Mouse (Mus musculus): ENCODE measurements at regions not wholly inside any gene's neighbourhood (a gene's known extent, or its start where the extent isn't known, plus 50 kb on each side); places are given as distances from the start of the nearest gene placed in this dataset.

- Histone ChIP-seq H3K27ac (ENCODE audit: low read length) (no peak overlapping the region), H3K4me1 (ENCODE audit: control insufficient read depth, insufficient read depth, low read length) (no peaks in the 10 kb centered on the region), H3K9me3 (replicated peaks; ENCODE audit: control insufficient read depth, low read length) (no peaks in the 10 kb centered on the region), H3K4me3 (ENCODE audit: low read length) (no peak overlapping the region), H3K27me3 (ENCODE audit: control insufficient read depth, insufficient read depth, low read length) (no peaks in the 10 kb centered on the region), H3K9ac (ENCODE audit: low read length) (no peak overlapping the region), H3K36me3 (ENCODE audit: control insufficient read depth, insufficient read depth) (no peaks in the 10 kb centered on the region), H3K4me2 (ENCODE audit: low read depth, low read length) (no peak overlapping the region)
- WGBS, result 55% methylated on average over 2 of the region's 2 CpGs
- no peak for ATAC-seq (replicated peaks; ENCODE audit: extremely low read depth, insufficient read depth, low FRiP score)
These were observed 210.0 kb downstream of the Parm1 start for GRCm38 (mm10) chr5:91727448-91727847.

- no peaks in the 10 kb centered on the region for H3K36me3 ChIP-seq (ENCODE audit: control insufficient read depth, insufficient read depth)
- ATAC-seq (replicated peaks; ENCODE audit: extremely low read depth, insufficient read depth, low FRiP score), result no peak
These were observed 208.7 kb downstream of the Parm1 start for GRCm38 (mm10) chr5:91726118-91726500.

GRCm38 (mm10) chr5:91725380-91726117 lies 208.1 kb downstream of the Parm1 start:
- Histone ChIP-seq H3K4me1 (ENCODE audit: control insufficient read depth, insufficient read depth, low read length) (peaks cover 3% of the 10 kb centered on the region; the same call in 1 of the 2 replicates), H3K27me3 (ENCODE audit: control insufficient read depth, insufficient read depth, low read length) (no peaks in the 10 kb centered on the region), H3K36me3 (ENCODE audit: control insufficient read depth, insufficient read depth) (no peaks in the 10 kb centered on the region), H3K4me3 (ENCODE audit: low read length) (no peak overlapping the region), H3K9me3 (replicated peaks; ENCODE audit: control insufficient read depth, low read length) (no peaks in the 10 kb centered on the region), H3K4me2 (ENCODE audit: low read depth, low read length) (no peak overlapping the region), H3K27ac (ENCODE audit: low read length) (no peak overlapping the region), H3K9ac (ENCODE audit: low read length) (no peak overlapping the region)
- no peak for ATAC-seq (replicated peaks; ENCODE audit: extremely low read depth, insufficient read depth, low FRiP score)
- WGBS, result 52% methylated on average over 4 of the region's 4 CpGs

More at GRCm38 (mm10) chr5:91726118-91726500, 208.7 kb downstream of the Parm1 start:
- H3K27me3 ChIP-seq (ENCODE audit: control insufficient read depth, insufficient read depth, low read length), result no peaks in the 10 kb centered on the region
- no peak overlapping the region for H3K27ac ChIP-seq (ENCODE audit: low read length)
- H3K4me3 ChIP-seq (ENCODE audit: low read length), result no peak overlapping the region
- H3K9ac ChIP-seq (ENCODE audit: low read length), result no peak overlapping the region
- 70% methylated on average over 6 of the region's 6 CpGs for WGBS
- H3K4me1 ChIP-seq (ENCODE audit: control insufficient read depth, insufficient read depth, low read length), result peaks cover under 1% of the 10 kb centered on the region; the same call in 1 of the 2 replicates
- H3K4me2 ChIP-seq (ENCODE audit: low read depth, low read length), result no peak overlapping the region
- no peaks in the 10 kb centered on the region for H3K9me3 ChIP-seq (replicated peaks; ENCODE audit: control insufficient read depth, low read length)

- Histone ChIP-seq H3K9ac (ENCODE audit: low read length) (no peak overlapping the region), H3K9me3 (replicated peaks; ENCODE audit: control insufficient read depth, low read length) (no peaks in the 10 kb centered on the region), H3K4me1 (ENCODE audit: control insufficient read depth, insufficient read depth, low read length) (peaks cover 3% of the 10 kb centered on the region; the same call in 1 of the 2 replicates), H3K27ac (ENCODE audit: low read length) (no peak overlapping the region), H3K4me3 (ENCODE audit: low read length) (no peak overlapping the region), H3K36me3 (ENCODE audit: control insufficient read depth, insufficient read depth) (no peaks in the 10 kb centered on the region), H3K27me3 (ENCODE audit: control insufficient read depth, insufficient read depth, low read length) (no peaks in the 10 kb centered on the region), H3K4me2 (ENCODE audit: low read depth, low read length) (no peak overlapping the region)
- WGBS, result 80% methylated on average over 1 of the region's 1 CpGs
- no peak for ATAC-seq (replicated peaks; ENCODE audit: extremely low read depth, insufficient read depth, low FRiP score)
These were observed 207.5 kb downstream of the Parm1 start for GRCm38 (mm10) chr5:91724881-91725280.

- 77% methylated on average over 1 of the region's 1 CpGs for WGBS
These were observed 206.0 kb downstream of the Parm1 start for GRCm38 (mm10) chr5:91723416-91723815.

GRCm38 (mm10) chr5:91722982-91723381 lies 205.6 kb downstream of the Parm1 start:
- no peak for ATAC-seq (replicated peaks; ENCODE audit: extremely low read depth, insufficient read depth, low FRiP score)
- Histone ChIP-seq H3K9me3 (replicated peaks; ENCODE audit: control insufficient read depth, low read length) (no peaks in the 10 kb centered on the region), H3K4me2 (ENCODE audit: low read depth, low read length) (no peak overlapping the region), H3K4me3 (ENCODE audit: low read length) (no peak overlapping the region), H3K36me3 (ENCODE audit: control insufficient read depth, insufficient read depth) (no peaks in the 10 kb centered on the region), H3K27ac (ENCODE audit: low read length) (no peak overlapping the region), H3K9ac (ENCODE audit: low read length) (no peak overlapping the region), H3K27me3 (ENCODE audit: control insufficient read depth, insufficient read depth, low read length) (no peaks in the 10 kb centered on the region), H3K4me1 (ENCODE audit: control insufficient read depth, insufficient read depth, low read length) (peaks cover 3% of the 10 kb centered on the region; the same call in 1 of the 2 replicates)
- WGBS, result 55% methylated on average over 5 of the region's 5 CpGs

More at GRCm38 (mm10) chr5:91723416-91723815, 206.0 kb downstream of the Parm1 start:
- H3K4me3 ChIP-seq (ENCODE audit: low read length), result no peak overlapping the region
- H3K4me1 ChIP-seq (ENCODE audit: control insufficient read depth, insufficient read depth, low read length), result peaks cover 3% of the 10 kb centered on the region; the same call in 1 of the 2 replicates
- no peaks in the 10 kb centered on the region for H3K36me3 ChIP-seq (ENCODE audit: control insufficient read depth, insufficient read depth)
- H3K9me3 ChIP-seq (replicated peaks; ENCODE audit: control insufficient read depth, low read length), result no peaks in the 10 kb centered on the region
- H3K27ac ChIP-seq (ENCODE audit: low read length), result no peak overlapping the region
- no peak for ATAC-seq (replicated peaks; ENCODE audit: extremely low read depth, insufficient read depth, low FRiP score)
- no peak overlapping the region for H3K4me2 ChIP-seq (ENCODE audit: low read depth, low read length)
- H3K27me3 ChIP-seq (ENCODE audit: control insufficient read depth, insufficient read depth, low read length), result no peaks in the 10 kb centered on the region
- no peak overlapping the region for H3K9ac ChIP-seq (ENCODE audit: low read length)

GRCm38 (mm10) chr5:91722403-91722802 lies 205.0 kb downstream of the Parm1 start:
- ATAC-seq (replicated peaks; ENCODE audit: extremely low read depth, insufficient read depth, low FRiP score), result no peak
- H3K27me3 ChIP-seq (ENCODE audit: control insufficient read depth, insufficient read depth, low read length), result no peaks in the 10 kb centered on the region
- H3K4me2 ChIP-seq (ENCODE audit: low read depth, low read length), result no peak overlapping the region
- no peaks in the 10 kb centered on the region for H3K36me3 ChIP-seq (ENCODE audit: control insufficient read depth, insufficient read depth)
- no peak overlapping the region for H3K9ac ChIP-seq (ENCODE audit: low read length)
- no peaks in the 10 kb centered on the region for H3K9me3 ChIP-seq (replicated peaks; ENCODE audit: control insufficient read depth, low read length)
- no peak overlapping the region for H3K4me3 ChIP-seq (ENCODE audit: low read length)
- no peak overlapping the region for H3K27ac ChIP-seq (ENCODE audit: low read length)
- 66% methylated on average over 5 of the region's 5 CpGs for WGBS
- peaks cover 3% of the 10 kb centered on the region; the same call in 1 of the 2 replicates for H3K4me1 ChIP-seq (ENCODE audit: control insufficient read depth, insufficient read depth, low read length)

GRCm38 (mm10) chr5:91721231-91722096 lies 204.0 kb downstream of the Parm1 start:
- Histone ChIP-seq H3K9me3 (replicated peaks; ENCODE audit: control insufficient read depth, low read length) (no peaks in the 10 kb centered on the region), H3K27me3 (ENCODE audit: control insufficient read depth, insufficient read depth, low read length) (no peaks in the 10 kb centered on the region), H3K36me3 (ENCODE audit: control insufficient read depth, insufficient read depth) (no peaks in the 10 kb centered on the region), H3K27ac (ENCODE audit: low read length) (no peak overlapping the region), H3K9ac (ENCODE audit: low read length) (no peak overlapping the region), H3K4me2 (ENCODE audit: low read depth, low read length) (no peak overlapping the region), H3K4me3 (ENCODE audit: low read length) (no peak overlapping the region), H3K4me1 (ENCODE audit: control insufficient read depth, insufficient read depth, low read length) (peaks cover 3% of the 10 kb centered on the region; the same call in 1 of the 2 replicates)
- no peak for ATAC-seq (replicated peaks; ENCODE audit: extremely low read depth, insufficient read depth, low FRiP score)
- WGBS, result 76% methylated on average over 9 of the region's 9 CpGs

GRCm38 (mm10) chr5:91713020-91713419 lies 195.6 kb downstream of the Parm1 start:
- no peaks in the 10 kb centered on the region for H3K36me3 ChIP-seq (ENCODE audit: control insufficient read depth, insufficient read depth)
- no peak overlapping the region for H3K4me2 ChIP-seq (ENCODE audit: low read depth, low read length)
- WGBS, result 44% methylated on average over 8 of the region's 8 CpGs
- no peaks in the 10 kb centered on the region for H3K27me3 ChIP-seq (ENCODE audit: control insufficient read depth, insufficient read depth, low read length)
- H3K27ac ChIP-seq (ENCODE audit: low read length), result no peak overlapping the region
- peaks cover 6% of the 10 kb centered on the region; the same call in 1 of the 2 replicates for H3K4me1 ChIP-seq (ENCODE audit: control insufficient read depth, insufficient read depth, low read length)
- H3K9ac ChIP-seq (ENCODE audit: low read length), result no peak overlapping the region
- no peak for ATAC-seq (replicated peaks; ENCODE audit: extremely low read depth, insufficient read depth, low FRiP score)
- H3K4me3 ChIP-seq (ENCODE audit: low read length), result no peak overlapping the region
- no peaks in the 10 kb centered on the region for H3K9me3 ChIP-seq (replicated peaks; ENCODE audit: control insufficient read depth, low read length)
